Mouse (Mus musculus) thymus, postnatal 25 days (tissue): Measurements from ENCODE around the gene Dab1.

Experiments used
- DNase-seq: peaks from one replicate; pipeline ENCODE4 v3.0.0; 2022

Dab1 gene

GRCm38 (mm10) chr4:103702137-103702536 lies 83.0 kb downstream of the Dab1 start:
- no peak for DNase-seq

DNA sequence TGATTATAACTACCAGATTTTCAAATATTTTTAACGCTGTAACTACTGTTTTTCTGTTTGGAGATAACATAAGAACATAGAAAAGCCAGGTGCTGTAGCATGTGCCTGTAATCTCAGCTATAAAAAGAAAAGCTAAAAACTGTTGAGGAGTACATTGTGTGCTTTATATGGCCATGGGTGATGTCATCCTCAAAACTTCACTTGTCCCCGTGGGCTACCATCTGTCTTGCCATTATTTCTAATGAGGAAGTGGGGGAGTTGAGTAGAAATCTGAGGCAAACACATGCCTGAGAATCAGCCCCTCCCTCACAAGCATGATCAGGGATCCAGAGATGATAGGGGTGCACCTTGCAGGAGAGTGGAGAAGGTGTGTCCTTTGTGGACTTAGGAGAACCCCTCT lies 85.3 kb downstream of the Dab1 start:
- no peak for DNase-seq

DNA sequence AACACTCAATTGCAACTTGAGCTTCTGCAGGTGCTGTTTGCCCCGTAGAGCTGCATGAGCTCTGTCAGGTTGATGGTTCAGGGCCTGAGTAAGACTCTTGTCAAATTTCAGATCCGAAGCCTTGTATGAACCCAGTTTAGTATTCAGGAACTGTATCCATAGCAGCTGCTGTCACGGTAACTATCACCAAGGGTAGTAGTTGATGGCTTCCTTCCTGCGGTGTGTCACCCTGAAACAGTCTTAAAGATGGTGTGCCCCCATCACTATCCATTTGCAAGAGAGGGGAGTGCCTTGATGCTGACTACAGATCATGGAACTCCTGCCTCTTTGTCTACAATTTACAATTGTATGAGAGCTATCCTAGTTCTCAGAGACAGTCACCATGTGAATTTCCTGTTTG lies 87.3 kb downstream of the Dab1 start:
- no peak for DNase-seq

GRCm38 (mm10) chr4:103707140-103707539 lies 88.0 kb downstream of the Dab1 start:
- no peak for DNase-seq

DNA sequence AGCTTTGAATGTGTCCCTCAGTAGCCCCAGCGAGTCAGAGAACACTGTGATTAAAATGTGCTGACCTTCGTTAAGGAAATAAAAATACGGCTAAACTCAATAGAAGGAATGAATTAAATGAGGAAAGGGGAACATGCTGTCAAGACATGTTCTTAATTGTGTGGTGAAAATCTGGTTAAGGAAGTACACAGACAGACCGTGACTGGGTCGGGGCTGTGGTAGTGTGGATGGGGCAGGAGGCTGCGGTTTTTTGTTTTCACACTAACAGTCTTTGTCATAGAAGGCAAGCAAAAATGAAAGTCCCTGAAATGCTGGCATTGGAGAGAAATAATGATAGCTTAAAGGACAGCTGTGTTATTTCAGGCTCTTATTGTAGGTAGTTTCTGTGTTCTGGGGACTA lies 92.2 kb downstream of the Dab1 start:
- DNase-seq, result no peak

- no peak for DNase-seq
These were observed 94.8 kb downstream of the Dab1 start for GRCm38 (mm10) chr4:103713921-103714320.

- DNase-seq, result no peak
These were observed 95.8 kb downstream of the Dab1 start for GRCm38 (mm10) chr4:103714991-103715390.

DNA sequence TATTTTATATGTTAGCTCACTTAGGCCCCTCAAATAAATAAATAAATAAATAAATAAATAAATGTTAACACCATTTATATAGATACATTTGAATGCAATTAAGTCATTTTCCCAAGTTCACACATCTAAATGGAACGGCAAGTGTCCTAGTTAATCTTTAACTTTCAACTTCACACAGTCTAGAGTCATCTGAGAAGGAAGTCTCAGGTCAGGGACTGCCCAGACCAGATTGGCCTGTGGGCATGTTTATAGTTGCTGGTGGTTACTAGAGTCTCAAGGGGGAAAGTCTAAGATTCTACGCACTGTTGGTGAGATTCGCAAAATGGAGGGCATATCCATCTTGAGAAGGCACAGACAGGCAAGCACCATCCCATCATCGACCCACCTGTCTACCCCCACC lies 96.4 kb downstream of the Dab1 start:
- no peak for DNase-seq

DNA sequence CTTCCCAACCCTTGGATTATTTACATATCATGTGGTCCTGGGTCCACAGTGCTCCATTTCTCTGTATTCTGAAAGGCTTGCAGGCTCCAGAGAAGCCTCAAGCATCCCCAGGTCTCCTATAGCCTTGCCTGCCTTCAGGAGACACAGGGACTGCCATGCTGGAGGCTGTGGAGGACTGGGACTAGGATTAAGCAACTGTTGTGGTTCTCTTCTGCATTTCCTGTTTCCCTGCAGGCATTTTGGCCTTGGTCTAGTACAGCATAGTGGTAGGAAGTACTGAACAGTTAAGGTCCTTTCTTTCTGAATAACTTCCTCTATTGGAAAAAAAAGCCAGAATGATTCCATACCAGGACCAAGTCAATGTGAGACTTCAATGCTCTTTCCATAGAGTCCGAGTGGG lies 103.6 kb downstream of the Dab1 start:
- no peak for DNase-seq

- DNase-seq, result no peak
These were observed 107.3 kb downstream of the Dab1 start for GRCm38 (mm10) chr4:103726486-103726885.

DNA sequence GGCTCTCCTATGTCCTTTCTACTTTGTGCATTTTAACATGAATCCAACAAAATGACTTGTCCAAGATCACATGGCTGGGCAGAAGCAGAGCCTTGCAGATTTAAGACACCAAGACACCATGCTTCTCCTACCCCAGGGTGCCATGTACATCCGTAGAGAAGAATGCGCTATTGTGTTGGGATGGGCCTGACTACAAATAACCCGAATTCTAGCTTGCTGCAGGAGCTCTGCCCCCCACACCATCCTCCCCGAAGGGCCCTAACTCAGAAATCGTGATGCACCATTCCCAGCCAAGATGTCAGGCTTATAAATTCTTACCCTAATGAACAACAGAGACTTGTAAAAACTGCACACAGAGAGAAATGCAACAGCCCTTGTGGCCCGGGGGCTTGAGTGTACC lies 118.0 kb downstream of the Dab1 start:
- DNase-seq, result no peak

- DNase-seq, result no peak
These were observed 132.2 kb downstream of the Dab1 start for GRCm38 (mm10) chr4:103751249-103751855.

DNA sequence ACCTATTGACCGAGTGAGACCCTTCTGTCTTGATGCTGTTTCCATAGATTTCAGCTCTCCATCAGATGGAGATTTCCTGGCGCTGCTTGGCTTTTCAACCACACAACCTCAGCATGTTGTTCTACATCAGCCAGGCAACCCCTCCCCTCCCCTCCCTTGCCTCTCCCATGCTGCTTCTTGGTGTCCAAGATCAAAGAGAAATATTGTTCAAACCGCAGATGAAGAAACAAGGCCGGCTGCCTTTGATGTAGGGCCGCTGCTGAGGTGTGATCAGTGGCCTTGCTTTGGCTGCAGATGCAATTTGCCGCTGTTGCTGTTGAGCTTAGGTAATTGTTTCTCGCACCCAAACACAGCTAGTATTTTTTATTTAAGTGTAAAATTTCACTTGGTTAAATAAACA lies 135.4 kb downstream of the Dab1 start:
- no peak for DNase-seq

DNA sequence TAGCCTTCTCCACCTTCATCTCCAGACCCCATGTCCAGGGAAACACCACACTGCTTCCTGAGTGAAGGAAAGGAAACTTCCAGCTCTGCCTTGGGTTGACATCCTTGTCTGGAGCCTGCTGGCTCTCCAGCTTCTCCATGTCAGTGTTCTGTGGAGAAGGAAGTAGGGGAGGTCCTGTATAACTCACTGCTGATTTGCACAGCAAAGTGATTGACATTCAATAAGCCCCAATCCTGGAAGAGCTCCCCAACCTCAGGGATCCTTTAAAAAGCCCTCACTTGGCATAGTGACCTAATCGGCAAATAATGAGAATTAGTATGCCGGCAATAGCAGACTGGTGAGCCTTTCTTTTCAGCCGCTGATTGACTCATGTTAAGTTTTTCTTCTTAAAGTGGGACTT lies 138.1 kb downstream of the Dab1 start:
- no peak for DNase-seq

DNA sequence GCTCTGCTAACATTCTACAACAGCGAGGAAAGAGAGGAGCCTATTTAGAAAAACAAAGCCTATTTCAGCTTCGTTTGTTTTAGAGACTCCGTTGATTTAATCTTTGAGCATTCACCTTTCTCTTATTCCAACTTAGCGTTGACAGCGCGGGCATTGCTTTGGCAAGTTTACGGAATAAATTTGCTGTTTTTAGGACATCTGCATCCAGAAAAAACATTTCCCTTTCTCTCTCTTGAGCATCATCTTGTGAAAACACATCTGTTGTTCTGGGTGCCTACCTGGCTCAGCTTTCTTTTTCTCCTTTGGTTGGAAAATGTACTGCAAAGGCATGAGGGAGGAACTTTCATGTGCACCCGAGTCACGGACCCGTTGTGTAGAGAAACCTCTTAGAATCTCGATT lies 143.3 kb downstream of the Dab1 start:
- DNase-seq, result no peak

DNA sequence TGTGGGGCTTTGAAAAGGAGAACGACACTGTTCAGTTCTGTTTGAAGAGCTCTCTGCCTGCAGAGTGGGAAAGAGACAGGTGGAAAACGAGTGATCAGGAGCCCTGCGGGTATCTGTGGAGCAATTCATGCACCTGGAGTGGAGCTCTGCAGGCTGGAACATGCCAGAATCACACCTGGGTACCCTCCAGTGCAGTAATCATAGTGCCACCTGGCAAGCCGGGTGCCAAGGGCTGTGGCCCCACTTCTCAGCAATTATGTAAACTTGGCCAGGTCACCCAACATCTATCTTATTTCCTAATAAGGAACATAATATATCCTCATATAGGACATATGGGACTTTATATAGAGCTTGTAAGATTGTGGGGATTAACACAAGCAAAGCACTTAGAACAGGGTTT lies 156.6 kb downstream of the Dab1 start:
- no peak for DNase-seq

DNA sequence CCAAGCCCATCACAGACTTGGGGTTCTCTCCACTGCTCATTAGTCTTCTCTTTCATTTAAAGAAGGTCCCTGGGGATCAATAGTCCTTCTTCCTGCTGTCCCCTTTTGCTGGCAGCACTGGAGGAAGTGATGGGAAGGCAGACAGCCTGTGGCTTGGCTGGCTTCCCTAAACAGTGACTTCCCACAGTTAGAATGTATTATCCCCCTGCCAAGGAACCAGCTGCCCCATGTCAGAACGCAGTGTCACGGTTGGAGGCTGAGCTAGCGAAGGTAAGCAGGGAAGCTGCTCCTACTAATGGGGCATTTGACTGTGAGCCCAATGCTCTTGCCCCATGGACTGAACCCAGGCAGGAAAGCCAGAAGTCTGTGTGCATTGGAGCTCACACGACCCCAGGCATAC lies 162.2 kb downstream of the Dab1 start:
- DNase-seq, result no peak

GRCm38 (mm10) chr4:103783561-103784247 lies 164.5 kb downstream of the Dab1 start:
- no peak for DNase-seq

DNA sequence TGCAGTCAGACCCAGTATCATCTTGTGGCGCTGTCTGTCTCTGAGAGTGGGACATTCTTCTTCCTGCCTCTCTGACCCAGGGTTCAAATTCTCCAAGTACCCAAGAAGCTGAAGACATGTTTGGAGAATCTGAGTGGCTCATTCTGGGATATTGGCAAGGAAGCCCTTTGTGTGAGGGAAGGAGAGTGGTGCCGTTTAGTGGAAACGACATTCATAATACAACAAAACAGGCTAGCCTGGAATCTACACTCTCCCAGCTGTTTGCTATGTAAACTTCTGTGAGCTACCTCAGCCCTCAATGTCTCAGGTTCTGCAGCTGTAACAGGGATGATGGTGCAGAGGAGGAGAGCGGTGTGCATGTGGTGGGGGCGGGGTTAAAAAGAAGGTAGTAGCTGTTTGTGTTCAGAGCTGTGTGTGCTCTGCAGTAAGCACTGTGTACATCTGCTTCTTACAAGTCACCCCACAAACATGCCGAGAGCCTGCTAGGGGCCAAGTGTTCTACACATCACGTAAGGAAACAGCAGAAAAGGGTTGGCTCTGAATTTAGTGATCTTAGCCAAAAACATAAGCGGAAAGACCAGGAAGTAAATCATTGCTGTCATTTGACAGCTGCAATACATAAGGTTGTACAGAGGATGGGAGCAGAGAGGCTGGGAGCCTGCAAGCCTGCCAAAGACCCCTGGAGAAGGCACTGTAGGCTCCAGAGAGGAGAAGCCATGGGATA lies 174.6 kb downstream of the Dab1 start:
- no peak for DNase-seq

DNA sequence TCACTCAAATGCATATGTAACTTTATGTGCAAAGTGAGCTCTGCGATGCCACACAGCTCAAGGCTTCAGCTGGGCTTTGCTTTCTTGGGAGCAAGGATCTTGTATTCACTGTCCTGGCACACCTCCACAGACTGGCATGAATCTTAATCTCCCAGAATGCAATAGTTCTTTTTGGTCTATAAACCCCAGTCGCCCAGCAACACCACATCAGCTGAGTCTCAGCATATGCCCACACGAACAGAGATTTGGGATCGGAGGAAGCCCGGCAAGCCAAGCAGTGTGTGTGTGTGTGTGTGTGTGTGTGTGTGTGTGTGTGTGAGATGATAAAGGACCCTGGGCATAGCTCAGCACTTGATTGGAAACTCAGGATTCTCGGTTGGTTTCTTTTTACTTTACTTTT lies 177.3 kb downstream of the Dab1 start:
- no peak for DNase-seq

DNA sequence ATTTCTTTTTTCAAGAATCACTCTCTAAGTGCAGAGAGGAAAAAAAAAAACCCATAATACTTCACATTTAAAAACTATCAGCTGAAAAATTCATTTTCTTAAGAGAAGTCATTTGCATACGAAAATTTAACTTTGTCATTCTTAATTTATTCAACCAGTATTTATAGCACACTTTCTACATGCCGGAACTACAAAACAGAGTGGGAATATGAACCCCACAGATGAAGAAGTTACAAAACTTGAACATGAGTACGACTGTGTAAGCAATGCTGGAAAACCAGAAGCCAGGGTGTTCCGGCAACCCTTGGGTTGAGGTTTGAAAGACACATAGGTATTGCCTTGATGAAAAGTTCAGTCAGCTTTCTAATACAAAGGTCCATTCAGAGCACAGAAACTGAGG lies 183.3 kb downstream of the Dab1 start:
- no peak for DNase-seq

DNA sequence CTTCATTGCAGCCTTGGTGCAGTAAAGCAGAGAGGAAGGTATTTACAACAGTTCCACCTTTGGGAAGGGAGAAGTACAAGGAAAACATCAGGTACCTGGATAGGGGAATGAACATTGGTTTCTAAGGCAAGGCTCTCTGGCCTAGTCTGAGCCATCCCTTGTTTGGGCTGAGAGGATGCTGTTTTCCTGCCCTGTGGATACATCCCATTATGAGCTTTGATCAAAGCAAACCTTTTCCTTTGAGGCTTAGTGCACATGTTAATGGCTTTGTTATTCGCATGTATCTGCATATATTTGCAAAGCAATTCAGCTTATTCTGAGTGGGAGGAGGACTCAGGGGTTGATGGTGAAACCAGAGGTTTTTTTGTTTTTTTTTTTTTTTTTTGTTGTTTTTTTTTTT lies 185.3 kb downstream of the Dab1 start:
- DNase-seq, result no peak

DNA sequence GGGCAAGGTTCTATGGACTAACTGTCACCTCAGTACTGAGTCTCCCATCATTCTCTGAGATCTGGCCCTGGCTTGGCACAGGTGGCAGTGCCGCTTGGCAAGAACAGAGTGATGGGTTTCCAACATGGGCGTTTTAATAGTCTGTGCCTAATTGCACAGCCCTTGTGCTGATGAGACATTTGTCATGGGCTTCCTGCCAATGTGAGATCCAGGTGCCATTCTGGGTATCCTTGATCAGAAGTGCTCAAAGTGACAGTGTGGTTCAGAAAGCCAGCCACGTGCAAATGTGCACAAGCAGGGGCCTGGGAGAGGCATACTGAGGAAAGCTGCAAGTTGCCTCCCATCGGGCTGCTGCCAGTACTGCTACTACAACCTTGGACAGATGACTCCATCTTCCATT lies 203.5 kb downstream of the Dab1 start:
- DNase-seq, result no peak

DNA sequence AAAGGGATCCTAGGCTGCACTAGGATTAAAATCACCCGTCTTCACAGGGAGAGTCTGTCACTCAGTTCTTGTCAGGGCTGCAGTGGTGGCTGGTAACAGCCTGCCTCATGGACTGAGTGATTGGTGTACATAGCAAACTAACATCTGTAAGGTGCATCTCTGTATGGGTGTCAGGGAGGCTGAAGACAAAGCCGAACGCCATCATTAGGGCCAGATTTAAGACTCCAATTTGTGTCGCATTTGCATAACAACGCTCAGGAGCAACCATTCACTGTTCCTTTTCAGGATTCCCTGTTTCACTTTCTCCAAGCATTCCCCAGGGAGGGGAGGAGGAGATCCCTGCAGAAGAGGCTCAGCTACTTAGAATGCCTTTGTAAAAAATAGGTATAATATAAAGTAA lies 219.2 kb downstream of the Dab1 start:
- no peak for DNase-seq

DNA sequence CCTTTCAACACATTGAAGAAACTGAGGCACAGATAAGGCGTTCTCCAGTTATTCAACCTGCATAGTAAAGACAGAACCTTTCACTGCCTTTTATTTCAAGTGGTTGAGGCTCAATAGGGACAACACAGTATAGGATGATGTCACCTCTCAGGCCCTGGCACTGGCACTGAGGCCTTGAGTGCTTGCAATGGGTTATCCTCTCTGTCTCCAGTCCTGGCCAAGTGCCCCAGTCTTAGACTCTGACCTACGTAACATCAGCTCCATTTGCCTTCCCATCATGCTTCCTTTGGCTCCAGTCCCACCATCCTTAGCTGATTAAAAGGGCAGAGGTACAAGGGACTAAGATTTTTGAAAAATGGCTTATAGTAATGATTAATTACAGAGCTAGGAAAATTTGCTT lies 220.4 kb downstream of the Dab1 start:
- no peak for DNase-seq
